Mouse (Mus musculus) adrenal gland, adult (tissue): ENCODE data around the gene Rps6kl1.
"Not testable (repeated sequence)": the region's sequence is repeated elsewhere in the genome, so short reads cannot be mapped to it uniquely, and the experiment has no call there.

Experiments
- DNase-seq, 2 experiments: peaks; one replicate each; pipeline ENCODE4 v3.0.0; 2022 to 2023; ENCODE audit warnings: low spot score in 1 of 2; ENCODE audit not compliant: inconsistent age in 2 of 2

Rps6kl1 gene

DNA sequence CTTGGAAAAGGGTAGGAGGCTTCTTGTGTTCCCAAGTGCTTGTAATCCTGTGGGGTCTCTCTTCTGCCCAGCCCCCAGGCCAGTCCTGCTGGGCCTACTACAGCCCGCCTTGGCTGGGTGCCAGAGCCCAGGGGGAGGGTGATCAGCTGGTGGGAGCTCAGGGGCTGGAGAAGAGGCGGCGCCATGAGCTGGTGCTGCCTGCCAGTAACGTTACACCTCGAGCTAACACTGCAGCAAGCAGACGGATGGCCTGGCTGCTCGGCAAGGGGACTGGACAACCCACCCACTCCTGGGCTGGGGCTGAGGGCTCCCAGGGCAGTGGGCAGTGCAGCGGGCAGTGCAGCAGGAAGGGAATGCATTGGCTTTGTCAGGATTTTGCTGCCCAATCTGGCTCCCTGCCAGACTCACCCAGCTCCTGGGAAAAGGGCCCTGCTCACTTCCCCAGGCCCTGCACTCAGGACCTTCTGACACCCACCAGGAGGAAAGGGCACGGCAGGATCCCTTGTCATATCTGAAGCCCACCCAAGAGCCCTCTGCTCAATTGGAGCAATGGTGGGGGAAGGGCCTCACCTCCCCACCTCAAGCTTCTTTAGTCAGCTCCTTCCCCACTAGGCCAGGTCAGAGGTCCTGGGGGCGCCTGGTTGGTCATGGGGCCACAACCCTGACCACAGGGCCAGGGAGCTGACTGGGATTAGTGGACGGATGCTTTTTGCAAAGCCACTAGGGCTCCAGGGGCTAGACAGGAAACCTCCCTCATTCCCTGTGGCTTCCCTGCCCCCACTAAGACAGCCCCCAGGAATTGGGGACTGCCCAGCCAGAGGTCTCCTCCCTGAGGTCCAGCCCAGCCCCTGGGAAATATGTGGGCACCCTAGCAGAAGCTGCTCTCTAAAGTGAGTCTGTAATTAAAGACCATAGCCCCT is 25.1 kb upstream of the Rps6kl1 start:
- no peak for DNase-seq

DNA sequence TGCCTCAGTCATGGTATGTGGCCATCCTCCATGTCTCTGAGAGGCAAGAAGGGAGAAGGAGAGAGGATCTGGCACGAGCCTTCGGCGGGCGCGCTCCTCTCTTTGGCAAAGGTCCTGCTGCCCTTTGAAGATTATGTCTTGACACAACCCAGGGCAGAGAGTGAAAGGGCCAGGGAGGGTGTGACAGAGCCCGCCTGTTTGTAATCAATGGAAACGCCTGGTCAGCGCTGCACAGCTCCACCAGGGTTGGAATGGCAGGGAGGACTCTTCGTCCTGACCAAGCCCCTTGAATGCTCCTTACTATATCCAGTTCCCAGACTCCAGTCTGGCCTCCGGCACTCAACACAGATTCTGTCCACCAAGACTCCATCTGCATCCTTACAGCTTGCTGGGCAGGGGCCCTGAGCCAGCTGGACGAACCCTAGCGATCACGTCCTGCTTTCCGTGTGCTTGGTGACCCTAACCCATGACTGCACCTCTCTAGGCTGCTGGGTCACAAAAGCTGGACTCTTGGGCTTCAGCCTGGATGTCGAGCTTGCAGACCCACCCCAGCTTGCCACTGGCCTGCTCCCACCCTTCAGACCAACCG is 24.1 kb upstream of the Rps6kl1 start:
- no peak for DNase-seq

DNA sequence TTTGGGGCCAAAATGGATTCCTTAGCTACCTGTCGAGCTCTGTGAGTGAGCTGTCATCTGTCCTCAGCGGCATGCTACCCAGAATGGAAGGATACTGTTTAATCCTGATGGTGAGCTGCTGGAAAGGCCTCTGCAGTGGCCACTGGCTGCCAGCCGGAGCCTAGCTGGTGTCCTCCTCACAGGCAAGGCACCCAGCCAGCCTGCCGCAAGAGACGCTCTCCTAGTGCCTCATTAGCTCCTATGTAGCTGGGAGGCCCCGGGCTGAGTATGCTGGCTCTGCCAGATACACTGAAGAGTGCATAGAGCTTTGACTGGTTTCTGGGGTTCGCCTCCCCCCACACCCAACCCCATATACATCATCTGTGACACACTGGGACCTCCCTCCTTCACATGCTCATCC is 23.0 kb upstream of the Rps6kl1 start:
- no peak for DNase-seq

GRCm38 (mm10) chr12:85170948-85171307 is 19.9 kb upstream of the Rps6kl1 start:
- DNase-seq: no peak

DNA sequence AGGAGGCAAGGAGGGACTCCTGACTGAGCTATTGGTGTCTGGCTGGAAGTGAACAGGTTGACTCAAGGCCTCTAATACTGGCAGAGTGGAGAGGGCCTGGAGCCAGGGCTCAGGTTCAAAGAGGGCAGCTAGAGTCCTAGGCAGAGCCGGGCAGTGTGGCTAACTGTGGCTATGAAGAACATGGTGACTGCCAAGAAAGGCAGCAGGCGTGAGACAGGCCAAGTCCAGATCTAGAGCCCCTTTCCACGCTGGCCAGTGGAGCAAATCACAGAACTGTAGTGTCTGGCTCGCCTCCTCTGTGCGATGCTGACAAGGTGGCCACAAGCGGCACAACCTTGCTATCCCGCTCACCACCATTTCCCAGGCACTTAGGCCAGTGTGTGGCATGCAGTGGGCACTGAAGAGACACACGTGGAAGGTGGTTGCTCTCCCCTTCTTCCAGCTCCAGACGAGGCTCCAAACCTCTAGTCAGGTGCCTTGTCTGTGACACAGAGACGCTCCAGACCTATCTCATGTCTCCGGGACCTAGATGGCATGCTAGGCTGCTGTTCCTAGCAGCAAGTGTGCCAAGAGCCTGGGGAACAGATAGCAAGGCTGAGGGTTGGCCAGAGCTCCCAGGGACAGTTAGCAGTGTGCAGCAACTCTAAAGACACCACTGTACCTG is 19.4 kb upstream of the Rps6kl1 start:
- DNase-seq: peak in 1 of 2 experiments; percentile 66

- peak in 1 of 2 experiments; percentile 58 for DNase-seq
These were observed 18.8 kb upstream of the Rps6kl1 start for GRCm38 (mm10) chr12:85169877-85170276.

- DNase-seq: peak; percentile 78 to 91
These were observed 18.2 kb upstream of the Rps6kl1 start for GRCm38 (mm10) chr12:85169117-85169858.

GRCm38 (mm10) chr12:85166631-85167030 is 15.6 kb upstream of the Rps6kl1 start:
- no peak for DNase-seq

- no peak for DNase-seq
These were observed 13.9 kb upstream of the Rps6kl1 start for GRCm38 (mm10) chr12:85164996-85165395.

DNA sequence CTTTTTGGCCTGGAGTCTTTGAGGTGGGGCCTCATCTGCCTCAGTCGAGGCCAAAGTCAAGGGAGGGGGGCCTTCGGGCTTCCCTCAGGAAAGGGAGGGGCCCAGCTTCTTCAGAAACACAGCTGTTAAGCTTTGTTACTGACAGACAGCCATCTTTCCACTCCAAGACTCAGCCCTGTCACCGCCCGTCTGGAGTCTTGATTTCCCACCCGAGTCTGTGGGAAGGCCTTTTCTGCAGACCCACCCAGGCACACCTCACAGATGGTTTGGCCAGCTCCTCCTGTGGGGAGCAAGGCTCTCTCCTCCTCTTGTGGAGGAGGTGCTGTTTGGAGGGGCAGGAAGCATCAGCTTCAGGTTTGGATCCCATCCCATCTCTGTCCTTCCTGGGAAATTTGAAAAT is 8.5 kb upstream of the Rps6kl1 start:
- no peak for DNase-seq

DNA sequence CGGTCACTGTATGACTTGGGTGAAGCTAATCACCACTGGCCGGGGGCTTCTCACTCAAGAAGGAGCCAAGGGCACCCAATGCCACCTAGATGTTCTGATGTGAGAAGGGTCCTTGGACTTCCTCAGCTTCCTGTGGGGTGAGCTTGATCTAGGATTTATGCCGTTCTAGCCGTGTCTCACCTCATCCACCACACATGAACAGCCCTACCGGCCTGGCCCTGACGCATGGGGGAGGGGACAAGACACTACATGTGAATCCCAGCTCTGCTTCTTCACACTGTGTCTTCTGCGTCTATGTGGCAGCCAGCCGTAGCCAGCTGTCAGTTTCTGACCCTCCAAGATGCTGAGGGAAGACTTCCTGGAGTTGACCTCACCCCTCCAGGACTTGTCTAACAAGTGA is 7.7 kb upstream of the Rps6kl1 start:
- DNase-seq: no peak

- DNase-seq: no peak
These were observed 6.9 kb upstream of the Rps6kl1 start for GRCm38 (mm10) chr12:85157797-85158460.

GRCm38 (mm10) chr12:85156324-85156723 is 5.3 kb upstream of the Rps6kl1 start:
- peak; percentile 50 to 70 for DNase-seq

- DNase-seq: no peak
These were observed 1.9 kb upstream of the Rps6kl1 start for GRCm38 (mm10) chr12:85153011-85153410.

- DNase-seq: no peak
These were observed 603 bp downstream of the Rps6kl1 start for GRCm38 (mm10) chr12:85150321-85151001.

DNA sequence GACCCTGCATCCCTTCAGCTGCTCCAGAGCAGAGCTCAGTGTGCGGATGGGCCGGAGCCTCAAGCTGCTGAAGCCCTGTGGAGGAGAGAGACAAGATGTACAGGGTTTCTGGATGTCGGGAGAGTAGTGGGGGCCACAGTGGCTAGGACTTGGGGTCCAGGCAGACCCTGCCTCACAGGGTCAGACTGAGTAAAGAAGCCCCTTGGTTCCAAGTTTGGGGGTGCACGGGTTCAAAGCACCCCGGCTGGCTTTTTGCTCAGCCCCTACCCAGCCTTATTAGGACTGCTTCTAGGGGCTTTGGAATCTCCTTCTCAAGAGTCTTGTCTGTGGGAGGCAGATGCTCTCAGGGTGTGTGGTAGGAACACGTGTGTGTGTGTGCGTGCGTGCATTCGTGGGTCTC is 4.2 kb downstream of the Rps6kl1 start:
- no peak for DNase-seq

GRCm38 (mm10) chr12:85146355-85146754 is 4.7 kb downstream of the Rps6kl1 start:
- DNase-seq: no peak

DNA sequence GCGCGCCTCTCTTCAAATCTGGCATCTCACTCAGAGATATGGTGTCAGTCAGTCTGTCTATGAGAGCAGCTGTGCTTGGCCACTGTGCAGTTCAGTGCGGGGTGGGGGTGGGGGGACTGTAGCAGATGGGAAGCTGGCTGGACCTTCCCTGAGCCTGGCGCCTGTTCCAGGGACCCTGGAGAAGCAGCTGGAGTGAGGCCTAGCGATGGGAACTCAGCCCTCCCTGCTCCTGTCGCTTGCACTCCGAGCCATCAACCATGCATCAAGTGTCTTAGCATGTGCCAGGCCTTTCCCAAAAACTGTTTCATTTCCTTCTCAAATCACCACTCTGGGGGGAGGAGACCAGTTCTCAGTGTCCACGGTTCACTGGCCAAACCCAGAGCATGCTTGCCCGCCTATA is 5.4 kb downstream of the Rps6kl1 start:
- no peak for DNase-seq

DNA sequence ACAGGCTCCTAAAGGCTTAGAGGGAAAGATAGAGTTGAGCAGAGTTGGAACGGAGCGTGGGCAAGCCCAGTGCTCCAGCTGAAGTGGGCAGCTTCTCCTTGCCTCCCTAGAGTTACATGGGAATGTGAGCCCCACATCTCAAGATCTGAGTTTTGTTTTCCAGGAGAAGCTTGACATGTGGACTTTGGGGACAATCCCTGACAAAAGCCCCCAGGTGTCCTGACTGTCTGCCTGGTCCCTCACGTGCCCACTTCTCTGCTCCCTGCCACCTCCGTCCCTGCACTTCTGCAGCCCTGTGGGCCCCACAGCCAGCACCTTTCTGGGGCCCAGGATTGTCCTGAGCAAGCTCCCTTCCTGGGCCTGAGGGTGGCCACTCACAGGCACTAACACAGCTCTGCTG is 6.2 kb downstream of the Rps6kl1 start:
- no peak for DNase-seq

DNA sequence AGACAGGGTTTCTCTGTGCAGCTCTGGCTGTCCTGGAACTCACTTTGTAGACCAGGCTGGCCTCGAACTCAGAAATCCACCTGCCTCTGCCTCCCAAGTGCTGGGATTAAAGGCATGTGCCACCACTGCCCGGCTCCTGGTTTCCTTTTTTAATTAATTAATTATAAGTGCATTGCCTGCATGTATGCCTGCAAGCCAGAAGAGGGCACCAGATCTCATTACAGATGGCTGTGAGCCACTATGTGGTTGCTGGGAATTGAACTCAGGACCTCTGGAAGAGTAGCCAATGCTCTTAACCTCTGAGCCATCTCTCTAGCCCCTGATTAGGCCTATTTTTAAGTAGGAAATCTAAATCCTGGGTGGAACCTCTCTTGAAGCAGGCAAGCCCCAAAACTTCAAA is 6.8 kb downstream of the Rps6kl1 start:
- DNase-seq: not testable (repeated sequence)
